Mouse (Mus musculus) layer of hippocampus, adult 11-12 months (tissue): ENCODE data around the gene Atn1.
"Not testable (repeated sequence)": the region's sequence is repeated elsewhere in the genome, so short reads cannot be mapped to it uniquely, and the experiment has no call there.

Experiments used
- DNase-seq: peaks from one replicate; pipeline ENCODE4 v3.0.0; 2022; ENCODE audit warnings: low spot score

Gene Atn1

GRCm38 (mm10) chr6:124755831-124756595 is at the start of gene Atn1, which contains the start of gene Gm45234:
Gene Atn1, minus strand, starts transcription at chr6:124756524.
Gene Gm45234, minus strand, starts transcription at chr6:124756021.
- peak; percentile 52 for DNase-seq

DNA sequence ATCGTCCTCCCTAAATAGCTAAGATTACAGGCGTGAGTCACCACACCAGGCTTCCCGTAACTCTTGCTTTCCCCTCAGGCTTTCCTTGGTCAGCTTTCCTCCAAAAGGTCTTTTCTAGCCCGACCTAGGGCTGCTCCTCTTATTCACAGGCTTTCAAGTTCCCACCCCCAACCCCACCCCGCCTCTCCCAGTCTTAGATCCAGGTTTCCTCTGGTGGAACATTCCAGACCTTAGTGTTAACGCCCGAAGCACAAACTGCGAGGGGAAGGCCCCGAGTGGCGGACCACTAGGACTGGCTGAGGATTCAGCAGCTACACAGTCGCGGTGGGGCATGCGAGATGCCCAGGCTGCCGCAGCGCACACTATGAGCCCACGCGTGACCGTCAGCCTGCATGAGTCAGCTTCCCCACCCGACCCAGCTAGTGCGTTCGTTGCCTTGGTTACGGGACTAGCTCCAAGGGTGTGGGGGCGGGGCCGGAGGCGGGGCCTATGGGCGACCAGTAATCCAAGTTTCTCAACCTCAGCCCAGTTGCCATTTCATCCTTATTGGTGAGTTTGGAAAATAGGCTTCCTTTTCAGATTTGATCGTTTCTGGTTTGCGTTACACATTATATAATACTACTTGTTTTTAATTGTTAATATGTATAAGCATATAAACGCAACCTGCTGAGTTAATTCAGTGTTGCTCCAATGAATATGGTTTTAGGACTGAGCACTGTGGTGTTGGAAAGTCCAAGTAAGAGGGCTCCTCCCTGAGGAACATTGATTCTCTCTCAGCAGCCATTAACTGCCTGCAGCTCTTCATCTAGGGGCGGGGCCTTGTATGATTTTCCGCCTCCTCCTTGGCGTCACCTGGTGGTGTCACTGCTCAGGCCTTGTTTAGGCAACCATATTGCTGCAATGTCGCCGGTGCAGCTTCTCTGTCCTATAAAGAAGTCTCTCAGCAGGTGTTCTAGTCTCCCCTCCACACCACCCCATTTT is 49.3 kb upstream of the Atn1 start:
- DNase-seq: peak; percentile 95

DNA sequence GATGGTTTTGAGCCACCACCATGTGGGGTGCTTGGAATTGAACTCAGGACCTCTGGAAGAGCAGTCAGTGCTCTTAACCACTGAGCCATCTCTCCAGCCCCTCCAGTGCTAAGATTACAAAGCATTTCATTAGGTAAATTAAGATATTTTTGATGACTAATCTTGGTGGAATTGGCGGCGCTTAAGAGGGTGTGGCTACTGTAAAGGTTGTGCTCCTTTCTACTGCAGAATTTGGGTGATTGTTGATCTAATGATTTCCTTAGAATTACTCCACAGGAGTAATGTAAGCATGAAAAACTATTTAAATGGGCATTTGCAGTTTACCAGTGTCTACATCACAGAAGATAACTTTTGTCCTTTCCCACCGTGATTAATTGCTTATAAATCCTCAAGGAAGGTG is 48.0 kb upstream of the Atn1 start:
- DNase-seq: no peak

DNA sequence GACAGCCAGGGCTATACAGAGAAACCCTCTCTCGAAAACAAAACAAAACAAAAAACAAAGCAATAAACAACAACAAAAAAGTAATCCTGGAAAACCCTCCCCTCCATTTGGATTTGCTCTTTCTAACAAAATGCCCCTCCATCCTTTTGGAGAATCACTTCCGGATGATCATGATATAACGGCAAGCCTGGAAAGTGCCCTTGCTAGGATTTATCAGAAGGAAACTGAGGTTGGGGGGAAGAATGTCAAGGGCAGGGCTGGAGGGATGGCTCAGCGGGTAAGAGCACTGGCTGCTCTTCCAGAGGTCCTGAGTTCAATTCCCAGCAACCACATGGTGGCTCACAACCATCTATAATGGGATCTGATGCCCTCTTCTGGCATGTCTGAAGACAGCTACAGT is 47.4 kb upstream of the Atn1 start:
- not testable (repeated sequence) for DNase-seq

- no peak for DNase-seq
These were observed 46.7 kb upstream of the Atn1 start for GRCm38 (mm10) chr6:124803061-124803460.

- not testable (repeated sequence) for DNase-seq
These were observed 46.1 kb upstream of the Atn1 start for GRCm38 (mm10) chr6:124802400-124802799.

GRCm38 (mm10) chr6:124796200-124796599 is 39.9 kb upstream of the Atn1 start:
- DNase-seq: no peak

- DNase-seq: no peak
These were observed 39.5 kb upstream of the Atn1 start for GRCm38 (mm10) chr6:124795781-124796180.

- no peak for DNase-seq
These were observed 35.6 kb upstream of the Atn1 start for GRCm38 (mm10) chr6:124791911-124792310.

DNA sequence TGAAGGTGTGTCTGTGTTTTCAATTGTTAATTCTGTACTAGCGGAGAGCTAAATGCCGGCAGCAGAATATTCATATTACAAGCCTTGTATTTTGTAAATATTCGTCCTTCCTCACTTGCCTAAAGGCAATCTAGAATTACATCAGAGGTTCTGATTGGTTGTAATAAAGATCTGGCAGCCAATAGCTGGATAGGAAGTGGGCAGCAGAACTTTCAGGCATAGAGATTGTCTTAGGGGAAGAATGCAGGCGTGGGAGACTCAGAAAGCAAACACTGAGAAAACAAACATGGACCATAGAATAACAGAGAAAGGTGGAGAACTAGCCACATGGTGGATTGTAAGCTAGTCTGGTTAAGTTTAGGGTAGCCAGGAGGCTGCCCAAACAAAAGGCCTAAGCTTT is 33.8 kb upstream of the Atn1 start:
- no peak for DNase-seq

- DNase-seq: no peak
These were observed 33.2 kb upstream of the Atn1 start for GRCm38 (mm10) chr6:124789519-124789918.

GRCm38 (mm10) chr6:124787722-124788121 is 31.4 kb upstream of the Atn1 start:
- no peak for DNase-seq

DNA sequence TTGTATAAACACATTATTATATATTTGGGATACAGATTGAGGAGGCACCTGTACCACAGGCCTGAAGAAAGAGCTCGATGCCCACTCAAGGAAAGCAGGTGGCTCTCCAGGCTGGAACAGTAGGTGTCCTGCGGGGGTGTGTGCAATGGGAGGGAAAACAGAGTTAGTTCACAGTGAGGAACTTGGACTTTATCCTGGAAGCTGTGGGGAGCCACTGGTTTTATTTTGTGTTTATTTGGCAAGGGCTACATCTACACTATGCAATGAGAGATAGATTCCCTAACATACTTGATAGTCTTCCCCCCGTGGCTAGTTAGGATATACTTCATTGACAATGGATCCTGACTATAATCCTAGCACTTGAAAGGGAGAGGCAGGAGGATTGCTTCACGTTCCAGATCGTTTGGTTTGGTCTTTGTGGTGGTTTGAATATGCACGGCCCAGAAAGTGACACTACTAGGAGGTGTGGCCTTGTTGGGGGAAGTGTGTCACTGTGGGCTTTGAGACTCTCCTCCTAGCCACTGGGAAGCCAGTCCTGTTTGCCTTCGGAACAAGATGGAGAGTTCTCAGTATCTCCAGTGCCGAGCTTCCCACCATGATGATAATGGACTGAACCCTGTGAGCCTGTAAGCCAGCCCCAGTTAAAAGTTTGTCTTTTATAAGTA is 30.6 kb upstream of the Atn1 start:
- no peak for DNase-seq

DNA sequence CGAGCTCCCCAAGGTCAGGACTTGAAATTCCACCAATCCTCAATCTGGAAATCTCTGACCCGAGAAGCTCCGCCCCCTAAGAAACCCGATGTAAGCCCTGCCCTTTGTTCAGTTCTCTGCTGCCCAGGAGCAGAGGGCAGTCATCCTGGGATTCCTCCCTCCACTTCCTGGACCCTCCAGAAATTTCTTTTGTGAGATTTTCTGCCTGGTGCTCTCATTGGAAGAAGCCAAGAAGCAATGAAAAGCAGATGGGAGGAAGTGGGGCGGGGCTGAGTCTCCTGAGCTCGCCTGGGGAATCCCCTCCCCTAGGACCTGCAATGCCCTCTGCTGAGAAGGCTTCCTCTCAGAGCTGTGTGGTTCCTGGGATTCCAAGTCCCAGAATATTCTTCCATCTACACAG is 26.1 kb upstream of the Atn1 start:
- no peak for DNase-seq

DNA sequence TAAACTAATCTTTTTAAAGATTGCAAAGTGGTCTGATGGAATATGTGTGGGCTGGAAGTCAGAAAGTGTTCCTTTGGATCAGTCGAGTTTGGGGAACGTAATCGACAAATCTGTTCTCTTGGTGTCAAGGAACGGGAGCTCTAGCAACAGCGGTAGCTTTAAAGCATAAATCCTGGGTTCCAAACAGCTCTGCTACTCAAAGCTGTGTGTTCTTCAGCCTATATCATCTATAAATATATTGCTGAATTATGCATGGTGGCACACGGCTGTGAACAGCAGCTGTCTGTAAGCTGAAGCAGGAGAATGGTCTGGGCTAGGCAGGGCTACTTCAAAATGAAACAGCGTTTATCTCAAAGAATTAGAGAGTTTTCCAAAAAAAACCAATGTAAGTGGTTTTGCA is 24.6 kb upstream of the Atn1 start:
- DNase-seq: no peak

GRCm38 (mm10) chr6:124779984-124780416 is 23.7 kb upstream of the Atn1 start:
- no peak for DNase-seq

DNA sequence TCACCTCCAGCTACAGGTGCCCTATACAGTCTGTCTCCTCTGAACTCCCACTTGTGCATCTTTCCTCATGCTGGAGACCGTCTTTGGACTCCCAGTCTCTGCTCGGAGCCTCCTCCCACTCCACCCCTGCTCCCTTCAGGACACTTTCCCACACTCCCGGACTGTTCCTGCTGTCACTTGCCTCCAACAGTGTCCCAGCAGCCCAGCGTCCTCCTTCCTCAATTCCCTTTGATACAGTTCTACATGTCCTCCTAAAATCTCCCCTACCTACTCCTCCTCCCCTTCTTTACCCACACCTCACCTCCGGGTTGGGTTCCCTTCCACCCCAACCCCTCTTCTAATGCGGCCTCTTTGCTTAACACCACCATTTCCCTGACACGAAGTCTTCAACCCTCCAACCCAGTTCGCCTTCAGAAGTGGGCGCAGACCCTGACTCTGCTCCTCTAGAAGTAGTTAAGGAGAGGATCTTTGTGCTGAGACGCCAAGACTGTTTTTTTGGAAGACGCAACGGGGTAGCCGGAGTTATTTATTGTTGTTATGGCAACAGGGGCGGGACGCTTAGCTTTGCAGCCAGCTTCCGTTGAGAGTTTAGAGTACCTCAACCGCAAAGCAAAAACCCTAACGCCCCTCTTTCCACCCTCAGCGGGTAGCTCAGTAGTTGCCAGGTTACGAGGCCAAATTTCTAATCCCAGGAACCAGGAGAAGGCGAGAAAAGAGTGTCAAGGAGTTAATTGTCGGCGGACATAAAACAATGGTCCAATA is 23.1 kb upstream of the Atn1 start, which contains the start of gene Lrrc23:
TSS of gene Lrrc23 (minus strand) at position 506 of the 762 bp plus-strand sequence.
- DNase-seq: no peak

- DNase-seq: no peak
These were observed 14.2 kb upstream of the Atn1 start for GRCm38 (mm10) chr6:124770511-124770910.

- DNase-seq: no peak
These were observed 13.7 kb upstream of the Atn1 start for GRCm38 (mm10) chr6:124770013-124770412.

GRCm38 (mm10) chr6:124769101-124769765 is 12.9 kb upstream of the Atn1 start, which contains the start of gene Eno2:
Gene Eno2, minus strand, starts transcription at chr6:124769673.
- peak; percentile 80 for DNase-seq

- no peak for DNase-seq
These were observed 12.3 kb upstream of the Atn1 start for GRCm38 (mm10) chr6:124768704-124769044.
